In genomic region chr3:107462160-107462559, GRCm38 (mm10) we compare ENCODE assay signal across 7 mouse cellular contexts. TPM values are rescaled to one million over a fixed set of nuclear protein-coding genes. Genes with fewer than 3 reads are reported as not detected.
DNase-seq lines count a peak whose midpoint lies in the region; ATAC-seq and TF ChIP-seq lines count a peak whose summit lies in the region.

No protein-coding gene starts in this region.

- no peak overlapping the region for H3K4me3 ChIP-seq in gastrocnemius, adult 2 months
- no peak overlapping the region for H3K4me3 ChIP-seq in lung, embryonic 14.5 days (ENCODE audit: low read depth, low read length)
- no peak overlapping the region for H3K4me3 ChIP-seq in small intestine, adult 2 months (ENCODE audit: low read depth, low read length)

- no peak overlapping the region for H3K4me2 ChIP-seq in lung, embryonic 14.5 days

- no peaks in the 10 kb centered on the region for H3K36me3 ChIP-seq in lung, embryonic 14.5 days (ENCODE audit: insufficient read depth)
- no peaks in the 10 kb centered on the region for H3K36me3 ChIP-seq in small intestine, adult 2 months (ENCODE audit: control insufficient read depth, insufficient read depth, low read length)

- no peak for TF ChIP-seq POLR2A in small intestine, adult 2 months (IDR thresholded peaks at IDR 0.05; ENCODE audit: low read depth, low read length)

- no peaks in the 10 kb centered on the region for H3K9me3 ChIP-seq in lung, embryonic 14.5 days (ENCODE audit: low read depth, low read length)

- H3K27me3 ChIP-seq in lung, embryonic 14.5 days (ENCODE audit: insufficient read depth, low read length): peaks cover 76% of the 10 kb centered on the region
- H3K27me3 ChIP-seq in small intestine, adult 2 months (ENCODE audit: control insufficient read depth, insufficient read depth, low read length): peaks cover 40% of the 10 kb centered on the region

- no peak overlapping the region for H3K9ac ChIP-seq in lung, embryonic 14.5 days

- TF ChIP-seq CTCF in gastrocnemius, adult 2 months (IDR thresholded peaks at IDR 0.05): peak; percentile 96
- peak; percentile 97 for TF ChIP-seq CTCF in lung, embryonic 14.5 days (IDR thresholded peaks at IDR 0.05; ENCODE audit: low read depth)
- peak; percentile 90; the same call in 1 of the 2 replicates for TF ChIP-seq CTCF in small intestine, adult 2 months (IDR thresholded peaks at IDR 0.05; ENCODE audit: extremely low read depth, insufficient read length, insufficient replicate concordance, low read depth, low read length)

- intact Hi-C loops in gastrocnemius, adult 2 months (cut with DNase I): loop anchor here (1.0 to 10.0 kb wide), 2 partner anchors 105 to 367 kb away; no protein-coding TSS in a partner anchor

- WGBS in lung, embryonic 14.5 days: 14% methylated on average over 5 of the region's 5 CpGs
- 14% methylated on average over 5 of the region's 5 CpGs for WGBS in small intestine, adult 2 months

- peak; percentile 27 to 49 for DNase-seq in CD8-positive naive resting alpha-beta T cell, adult 2 months (ENCODE audit: low read depth in 2 of 2, low spot score in 2 of 2)
- DNase-seq in MN1 (ENCODE audit: low spot score): peak; percentile 81
- DNase-seq in cerebellum, adult 8-10 months: peak; percentile 83
- peak; percentile 86 for DNase-seq in gastrocnemius, adult 2 months
- DNase-seq in kidney, postnatal 14 days: peak; percentile 60
- DNase-seq in lung, embryonic 14.5 days: peak; percentile 89

- H3K4me1 ChIP-seq in lung, embryonic 14.5 days (ENCODE audit: insufficient read depth): no peaks in the 10 kb centered on the region
- peaks cover 5% of the 10 kb centered on the region; the same call in 1 of the 2 replicates for H3K4me1 ChIP-seq in small intestine, adult 2 months (ENCODE audit: control insufficient read depth, insufficient read depth, insufficient read length, low read length)

- H3K27ac ChIP-seq in gastrocnemius, adult 2 months: no peak overlapping the region
- no peak overlapping the region for H3K27ac ChIP-seq in lung, embryonic 14.5 days (ENCODE audit: low read depth)
- H3K27ac ChIP-seq in small intestine, adult 2 months (ENCODE audit: insufficient read depth, low read depth, low read length): no peak overlapping the region

- peak; percentile 40; the same call in 1 of the 2 replicates for ATAC-seq in lung, embryonic 14.5 days (ENCODE audit: insufficient read depth)

RNA-seq across cellular contexts. Expression of gene Kcnc4, which starts 2.8 kb away (rescaled TPM):
- 10 to 100 TPM; 51.9 to 72.3 TPM for total RNA-seq in gastrocnemius, adult 2 months (2021)
- polyA plus RNA-seq in lung, embryonic 14.5 days (2014; fragmentation: Nextera tagmentation; extraction: Ambion mirVana): 0.07 and 0.18 TPM in 2 replicates
- 0.19 and 0.25 TPM in 2 replicates for polyA plus RNA-seq in small intestine, adult 2 months (2012; rRNA removed)

RNA-seq across cellular contexts. Expression of gene Slc6a17, which starts 55.7 kb away (rescaled TPM):
- total RNA-seq in gastrocnemius, adult 2 months (2021): under 1 TPM; 0.28 to 0.81 TPM
- polyA plus RNA-seq in lung, embryonic 14.5 days (2014; fragmentation: Nextera tagmentation; extraction: Ambion mirVana): 3.6 and 4.2 TPM in 2 replicates
- polyA plus RNA-seq in small intestine, adult 2 months (2012; rRNA removed): 1.6 and 2.5 TPM in 2 replicates

Comparison
In these comparisons a context has a peak if more than half of its experiments do, and no peak if none do; other contexts are left out.
1. DNase-seq: peak in every context shown above with its lines; median percentile 89 in lung, embryonic 14.5 days; 86 in gastrocnemius, adult 2 months; 83 in cerebellum, adult 8-10 months; 81 in MN1; 60 in kidney, postnatal 14 days; 38 in CD8-positive naive resting alpha-beta T cell, adult 2 months.